Mouse (Mus musculus): ENCODE data around the gene Aknad1.
A peak's percentile ranks its signal among the peaks of the same experiment; 100 is the strongest.

Aknad1 gene

DNA sequence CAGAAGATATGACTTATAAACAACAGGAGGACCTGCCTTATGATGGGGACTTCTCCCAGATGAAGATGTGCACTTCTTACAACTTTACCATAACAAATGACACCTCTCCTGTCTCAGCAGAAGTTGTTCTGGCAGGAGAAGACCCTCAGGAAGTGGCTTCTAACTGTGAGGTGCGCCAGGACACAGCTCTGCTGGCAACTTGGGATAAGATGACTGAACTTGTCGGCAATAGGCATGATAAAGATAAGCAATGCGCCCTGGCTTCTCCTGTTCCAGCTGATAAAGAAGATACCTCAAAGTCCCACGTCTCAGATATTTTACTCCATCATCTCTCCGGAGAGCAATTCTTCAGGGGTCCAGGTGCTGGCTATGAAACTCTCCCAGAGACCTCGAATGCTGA, 12.2 kb downstream of the Aknad1 start:
- no peak for DNase-seq

DNA sequence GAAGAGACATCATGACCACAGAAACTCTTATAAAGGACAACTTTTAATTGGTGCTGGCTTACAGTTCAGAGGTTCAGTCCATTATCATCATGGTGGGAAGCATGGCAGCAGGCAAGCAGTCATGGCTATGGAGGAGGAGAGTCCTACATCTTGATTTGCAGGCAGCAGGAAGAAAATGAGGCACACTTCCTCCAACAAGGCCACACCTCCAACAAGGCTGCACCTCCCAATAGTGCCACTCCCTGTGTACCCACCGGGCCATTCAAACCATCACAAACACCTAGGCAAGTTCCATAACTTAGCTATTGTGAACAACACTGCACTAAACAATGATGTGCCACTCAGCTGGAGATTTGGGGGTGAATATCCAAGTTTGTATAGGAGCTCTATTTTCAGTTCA, 15.1 kb downstream of the Aknad1 start:
- DNase-seq: no peak

GRCm38 (mm10) chr3:108755542-108755941, 16.1 kb downstream of the Aknad1 start:
- DNase-seq: no peak

DNA sequence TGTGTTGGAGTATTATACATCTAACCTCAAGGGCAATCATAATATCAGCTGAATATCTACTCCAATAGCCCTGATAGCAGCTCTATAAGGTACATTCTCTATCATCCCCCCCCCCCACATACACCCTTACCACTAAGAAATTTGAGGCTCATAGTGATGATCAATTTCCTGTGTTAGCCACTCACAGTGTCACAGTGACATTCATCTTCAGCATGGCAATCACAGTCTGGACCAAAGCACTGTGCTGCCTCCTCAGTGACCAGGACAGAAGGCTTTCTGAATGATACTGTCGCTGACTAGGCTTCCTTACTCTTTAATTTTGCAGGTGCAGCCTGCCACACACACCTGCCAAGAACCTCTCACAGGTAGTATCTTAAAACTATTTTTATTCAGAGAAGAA, 16.7 kb downstream of the Aknad1 start:
- no peak for DNase-seq

DNA sequence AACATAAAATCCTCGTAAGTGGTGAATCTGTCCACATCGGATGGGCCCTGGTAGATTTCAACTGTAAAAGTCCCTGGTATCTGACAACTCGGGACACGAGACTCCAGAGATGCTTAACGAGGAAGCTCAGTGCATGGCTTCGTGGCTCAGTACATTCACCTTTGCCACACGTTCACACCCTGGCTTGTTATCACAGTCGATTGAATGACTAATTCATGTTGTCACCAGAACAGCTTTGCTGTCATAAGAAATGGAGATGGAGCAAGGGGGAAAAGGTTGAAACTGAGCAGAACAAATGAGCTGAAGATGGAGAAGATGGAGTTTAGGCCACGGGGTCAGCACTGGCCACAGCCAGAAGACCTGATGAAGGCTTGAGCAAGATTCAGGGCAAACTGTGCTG, 18.1 kb downstream of the Aknad1 start:
- no peak for DNase-seq

DNA sequence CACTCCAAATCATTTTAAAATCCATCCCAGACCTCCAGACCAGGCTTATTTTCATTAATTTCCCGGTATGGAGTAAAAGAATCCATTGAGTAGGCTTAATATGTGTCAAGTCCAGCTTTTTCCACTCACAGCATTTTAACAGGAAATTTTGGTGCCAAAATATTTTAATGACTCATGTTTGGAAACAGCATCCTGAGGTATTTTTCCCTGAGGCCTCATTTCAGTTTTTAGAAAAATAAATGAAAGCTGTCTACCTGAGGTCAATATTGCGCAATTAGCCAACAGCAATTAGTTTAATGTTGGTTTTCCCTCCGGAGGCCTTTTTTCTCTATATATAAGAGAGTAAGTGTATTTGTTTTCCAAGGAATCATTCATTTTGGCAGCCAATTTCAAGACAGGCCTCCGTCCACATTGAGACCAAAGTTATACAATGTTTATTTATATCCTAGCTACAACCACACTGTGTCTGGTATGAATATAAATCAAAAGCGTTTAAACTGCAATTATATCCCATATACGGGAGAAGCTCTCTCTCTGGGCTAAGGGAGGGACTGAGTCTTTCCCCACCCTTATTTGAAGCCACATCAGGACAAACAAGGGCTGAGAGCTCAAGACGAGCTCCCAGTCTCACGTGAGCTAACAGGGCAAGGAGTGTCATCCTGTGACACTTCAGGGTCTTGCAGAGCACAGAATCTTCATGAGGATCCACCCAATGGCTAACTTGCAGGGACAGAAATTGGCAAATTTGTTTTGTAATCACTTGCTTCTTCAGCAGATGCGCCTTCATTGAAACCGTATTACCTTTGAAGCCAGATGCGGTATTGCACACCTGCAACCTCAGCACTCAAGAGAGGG, 20.3 kb downstream of the Aknad1 start:
- no peak for DNase-seq

- no peak for DNase-seq
Measured at GRCm38 (mm10) chr3:108762597-108763111, 23.2 kb downstream of the Aknad1 start.

DNA sequence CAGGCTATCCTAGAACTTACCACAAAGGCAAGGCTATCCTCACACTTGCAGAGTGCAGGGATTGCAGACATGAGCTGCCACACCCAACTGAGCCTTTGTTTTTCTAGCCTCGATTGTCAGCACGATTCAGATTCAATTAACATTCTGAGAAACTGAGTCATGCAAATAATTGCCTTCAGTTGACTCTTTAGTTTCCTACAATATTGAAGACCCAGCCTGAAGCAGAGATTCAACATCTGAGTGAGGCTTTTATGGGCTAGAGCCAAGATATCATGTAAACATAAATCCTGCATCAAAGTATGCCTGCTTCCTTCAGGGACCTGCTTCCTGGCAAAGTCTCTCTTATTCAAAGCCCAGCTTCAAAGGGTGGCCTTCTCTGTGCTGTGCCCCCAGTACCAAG, 24.2 kb downstream of the Aknad1 start:
- no peak for DNase-seq

GRCm38 (mm10) chr3:108764976-108765375, 25.5 kb downstream of the Aknad1 start:
- DNase-seq: no peak

- no peak for DNase-seq
Measured at GRCm38 (mm10) chr3:108765476-108765875, 26.0 kb downstream of the Aknad1 start.

GRCm38 (mm10) chr3:108766943-108767342, 27.5 kb downstream of the Aknad1 start:
- no peak for DNase-seq

GRCm38 (mm10) chr3:108767416-108767815, 28.0 kb downstream of the Aknad1 start:
- DNase-seq: no peak

- DNase-seq: no peak
Measured at GRCm38 (mm10) chr3:108769547-108769946, 30.1 kb downstream of the Aknad1 start.

- DNase-seq: peak; percentile 81
Measured at GRCm38 (mm10) chr3:108770725-108771368, 31.4 kb downstream of the Aknad1 start.

GRCm38 (mm10) chr3:108772211-108772610, 32.8 kb downstream of the Aknad1 start:
- DNase-seq: no peak

DNA sequence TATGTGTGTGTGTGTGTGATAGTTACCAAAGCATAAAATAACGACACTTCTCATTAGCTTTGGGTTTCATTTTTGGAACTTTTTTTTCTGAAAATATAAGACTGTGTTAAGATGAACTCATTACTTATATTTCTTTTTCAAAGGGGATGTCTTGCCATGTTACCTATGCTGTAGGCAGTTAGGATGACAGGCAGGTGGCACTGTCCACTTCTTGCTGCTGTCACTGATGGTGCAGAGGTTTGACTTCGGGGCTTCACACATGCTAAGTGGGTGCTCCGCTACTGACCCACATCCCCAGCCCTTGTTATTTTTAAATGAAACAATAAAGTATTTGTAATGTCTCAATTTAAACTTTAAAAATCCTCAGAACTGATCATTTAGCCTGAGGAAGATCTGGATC, 33.4 kb downstream of the Aknad1 start:
- DNase-seq: no peak

- no peak for DNase-seq
Measured at GRCm38 (mm10) chr3:108778761-108779540, 39.5 kb downstream of the Aknad1 start.

- no peak for DNase-seq
Measured at GRCm38 (mm10) chr3:108781238-108781883, 41.9 kb downstream of the Aknad1 start.

GRCm38 (mm10) chr3:108781884-108782270, 42.4 kb downstream of the Aknad1 start:
- no peak for DNase-seq

DNA sequence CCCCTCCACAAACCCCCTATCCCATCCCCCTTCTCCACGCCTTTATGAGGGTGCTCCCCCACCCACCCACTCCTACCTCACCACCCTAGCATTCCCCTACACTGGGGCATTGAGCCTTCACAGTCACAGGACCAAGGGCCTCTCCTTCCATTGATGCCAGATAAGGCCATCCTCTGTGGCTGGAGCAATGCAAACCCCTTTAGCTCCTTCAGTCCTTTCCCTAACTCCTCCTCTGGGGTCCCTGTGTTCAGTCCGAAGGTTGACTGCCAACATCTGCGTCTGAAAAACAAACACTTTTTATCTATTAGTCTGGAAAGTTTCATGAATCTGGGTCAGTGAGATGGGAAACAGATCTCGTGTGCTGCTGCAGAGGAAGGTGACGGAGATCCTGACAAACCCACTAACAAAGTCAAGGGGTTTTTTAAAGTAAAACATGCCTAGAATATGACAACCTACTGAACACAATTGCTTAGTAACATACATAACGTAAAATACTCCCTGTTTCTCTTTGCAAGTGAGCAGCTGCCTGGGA, 43.0 kb downstream of the Aknad1 start:
- DNase-seq: no peak

- no peak for DNase-seq
Measured at GRCm38 (mm10) chr3:108786520-108786919, 47.1 kb downstream of the Aknad1 start.

DNA sequence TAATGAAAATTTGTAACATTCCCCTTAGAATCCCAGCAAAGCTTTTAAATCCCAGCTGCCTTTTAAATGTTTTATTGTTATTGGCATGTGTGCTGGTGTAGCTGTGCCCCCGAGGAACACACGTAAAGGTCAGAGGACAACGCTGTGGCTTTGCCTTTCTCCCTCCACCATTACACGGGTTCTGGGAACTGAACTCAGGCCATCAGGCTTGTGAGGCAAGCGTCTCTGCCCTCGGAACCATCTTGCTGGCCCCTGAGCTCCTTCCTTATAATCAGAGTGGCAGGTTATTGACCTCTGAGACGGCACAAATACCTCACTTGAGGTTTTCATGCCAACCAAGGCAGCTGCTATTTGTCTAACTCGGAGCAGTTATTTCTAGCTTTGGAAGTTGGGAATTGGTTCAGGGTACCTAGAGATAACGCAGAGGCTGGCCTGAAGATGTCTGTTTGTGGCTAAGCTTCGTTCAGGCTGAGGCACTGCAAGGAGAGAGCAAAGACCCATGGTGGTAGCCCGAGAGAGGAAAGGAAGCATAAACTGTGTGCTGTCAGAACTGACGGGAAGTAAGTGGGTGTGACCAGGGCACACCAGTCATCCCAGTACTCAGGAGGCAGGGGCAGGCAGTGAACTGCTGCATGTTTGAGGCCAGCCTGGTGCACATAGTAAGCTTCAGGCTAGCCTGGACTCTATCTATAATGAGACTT, 48.4 kb downstream of the Aknad1 start:
- DNase-seq: no peak

All from retina, postnatal 1 day (tissue).